Mouse (Mus musculus) forebrain, embryonic 10.5 days (tissue): ENCODE results near the gene Ank2. TPM values are rescaled to one million over a fixed set of nuclear protein-coding genes. Genes with fewer than 3 reads are reported as not detected.

Source experiments
- DNase-seq: peaks from one replicate; pipeline ENCODE4 v3.0.0-alpha.2; 2017; ENCODE audit warnings: low spot score; ENCODE audit errors: extremely low spot score
- H3K27ac ChIP-seq: fragments of 300-500 bp; sonication (generic); 2 replicates; pipeline ENCODE4 v1.5.1; 2016; ENCODE audit warnings: mild to moderate bottlenecking
- H3K27me3 ChIP-seq: fragments of 300-500 bp; sonication (generic); 2 replicates; pipeline ENCODE4 v1.6.1; 2016; ENCODE audit warnings: mild to moderate bottlenecking; ENCODE audit not compliant: poor library complexity, severe bottlenecking
- H3K36me3 ChIP-seq: fragments of 300-500 bp; sonication (generic); replicated peaks from 2 replicates; pipeline ENCODE4 v1.6.1; 2016; ENCODE audit warnings: mild to moderate bottlenecking, moderate library complexity
- H3K4me1 ChIP-seq: fragments of 300-500 bp; sonication (generic); 2 replicates; pipeline ENCODE4 v1.6.1; 2016
- H3K4me3 ChIP-seq: fragments of 300-500 bp; sonication (generic); 2 replicates; pipeline ENCODE4 v1.5.1; 2016; ENCODE audit warnings: mild to moderate bottlenecking, moderate library complexity
- H3K9me3 ChIP-seq: fragments of 300-500 bp; sonication (generic); 2 replicates; pipeline ENCODE4 v1.6.1; 2016; ENCODE audit warnings: mild to moderate bottlenecking, moderate library complexity
- WGBS: fragments of 180-500 bp; shearing (Covaris S2); methylation state at CpG from one replicate; pipeline ENCODE4 v1.1.7; 2016; 5-methylcytosine and 5-hydroxymethylcytosine counted together
- polyA plus RNA-seq: library from polyadenylated mRNA; unstranded; fragments of >200 nt; fragmentation: Nextera tagmentation; extraction: Ambion mirVana; gene quantifications from 2 replicates; pipeline ENCODE4 v1.2.1, GENCODE M21; 2016

The Ank2 gene
- polyA plus RNA-seq, 1 experiment from 2014 or later, result 36.3 TPM

- peak overlapping the region; percentile 44; the same call in 1 of the 2 replicates for H3K27ac ChIP-seq
- no peaks in the 10 kb centered on the region for H3K27me3 ChIP-seq
- H3K4me1 ChIP-seq, result peaks cover 8% of the 10 kb centered on the region
- no peaks in the 10 kb centered on the region for H3K9me3 ChIP-seq
- no peak for DNase-seq
- no peak overlapping the region for H3K4me3 ChIP-seq
- 49% methylated on average over 6 of the region's 6 CpGs for WGBS
- no peaks in the 10 kb centered on the region for H3K36me3 ChIP-seq
Measured at GRCm38 (mm10) chr3:127019109-127019508, 480.0 kb downstream of the Ank2 start.

- DNase-seq, result no peak
- Histone ChIP-seq H3K4me1 (peaks cover 8% of the 10 kb centered on the region), H3K4me3 (no peak overlapping the region), H3K36me3 (no peaks in the 10 kb centered on the region), H3K27me3 (no peaks in the 10 kb centered on the region), H3K27ac (no peak overlapping the region), H3K9me3 (no peaks in the 10 kb centered on the region)
- WGBS, result 87% methylated on average over 3 of the region's 3 CpGs
Measured at GRCm38 (mm10) chr3:127017523-127017922, 481.6 kb downstream of the Ank2 start.

GRCm38 (mm10) chr3:127015596-127015995, 483.6 kb downstream of the Ank2 start:
- Histone ChIP-seq H3K4me3 (no peak overlapping the region), H3K27ac (no peak overlapping the region), H3K36me3 (no peaks in the 10 kb centered on the region), H3K9me3 (no peaks in the 10 kb centered on the region), H3K4me1 (peaks cover 8% of the 10 kb centered on the region), H3K27me3 (no peaks in the 10 kb centered on the region)
- no peak for DNase-seq
- WGBS, result 91% methylated on average over 6 of the region's 6 CpGs

- WGBS, result 86% methylated on average over 6 of the region's 6 CpGs
- H3K27ac ChIP-seq, result no peak overlapping the region
- H3K4me3 ChIP-seq, result no peak overlapping the region
- no peaks in the 10 kb centered on the region for H3K9me3 ChIP-seq
- no peak for DNase-seq
- no peaks in the 10 kb centered on the region for H3K27me3 ChIP-seq
- peaks cover 8% of the 10 kb centered on the region for H3K4me1 ChIP-seq
- H3K36me3 ChIP-seq, result no peaks in the 10 kb centered on the region
Measured at GRCm38 (mm10) chr3:127015175-127015574, 484.0 kb downstream of the Ank2 start.

- no peaks in the 10 kb centered on the region for H3K36me3 ChIP-seq
- DNase-seq, result no peak
- no peaks in the 10 kb centered on the region for H3K9me3 ChIP-seq
- no peaks in the 10 kb centered on the region for H3K27me3 ChIP-seq
- H3K27ac ChIP-seq, result no peak overlapping the region
- H3K4me1 ChIP-seq, result peaks cover 2% of the 10 kb centered on the region
- WGBS, result 92% methylated on average over 4 of the region's 4 CpGs
- H3K4me3 ChIP-seq, result no peak overlapping the region
Measured at GRCm38 (mm10) chr3:127013976-127014375, 485.2 kb downstream of the Ank2 start.

GRCm38 (mm10) chr3:127012525-127012924, 486.6 kb downstream of the Ank2 start:
- Histone ChIP-seq H3K4me3 (no peak overlapping the region), H3K27ac (no peak overlapping the region), H3K9me3 (no peaks in the 10 kb centered on the region), H3K27me3 (no peaks in the 10 kb centered on the region), H3K36me3 (peaks cover 6% of the 10 kb centered on the region), H3K4me1 (no peaks in the 10 kb centered on the region)
- WGBS, result 61% methylated on average over 8 of the region's 8 CpGs
- no peak for DNase-seq

- no peak for DNase-seq
- Histone ChIP-seq H3K4me1 (no peaks in the 10 kb centered on the region), H3K27ac (no peak overlapping the region), H3K9me3 (no peaks in the 10 kb centered on the region), H3K27me3 (no peaks in the 10 kb centered on the region), H3K4me3 (no peak overlapping the region), H3K36me3 (peaks cover 7% of the 10 kb centered on the region)
- 89% methylated on average over 9 of the region's 9 CpGs for WGBS
Measured at GRCm38 (mm10) chr3:127005898-127006673, 493.1 kb downstream of the Ank2 start.

- 75% methylated on average over 9 of the region's 9 CpGs for WGBS
Measured at GRCm38 (mm10) chr3:127004860-127005633, 494.1 kb downstream of the Ank2 start.

GRCm38 (mm10) chr3:127003946-127004345, 495.2 kb downstream of the Ank2 start:
- WGBS, result 92% methylated on average over 11 of the region's 11 CpGs
- Histone ChIP-seq H3K9me3 (no peaks in the 10 kb centered on the region), H3K36me3 (peaks cover 7% of the 10 kb centered on the region), H3K4me1 (peaks cover 4% of the 10 kb centered on the region), H3K27ac (no peak overlapping the region), H3K27me3 (no peaks in the 10 kb centered on the region), H3K4me3 (no peak overlapping the region)
- DNase-seq, result no peak

More at GRCm38 (mm10) chr3:127004860-127005633, 494.1 kb downstream of the Ank2 start:
- no peaks in the 10 kb centered on the region for H3K4me1 ChIP-seq
- no peak overlapping the region for H3K27ac ChIP-seq
- no peaks in the 10 kb centered on the region for H3K27me3 ChIP-seq
- peaks cover 7% of the 10 kb centered on the region for H3K36me3 ChIP-seq
- no peak for DNase-seq
- no peaks in the 10 kb centered on the region for H3K9me3 ChIP-seq
- no peak overlapping the region for H3K4me3 ChIP-seq

GRCm38 (mm10) chr3:126998742-126999112, 500.4 kb downstream of the Ank2 start:
- peak; percentile 21 for DNase-seq

GRCm38 (mm10) chr3:126998008-126998741, 501.0 kb downstream of the Ank2 start:
- no peaks in the 10 kb centered on the region for H3K36me3 ChIP-seq
- H3K4me3 ChIP-seq, result peak overlapping the region; percentile 47
- 5% methylated on average over 12 of the region's 12 CpGs for WGBS
- H3K27ac ChIP-seq, result peak overlapping the region; percentile 88
- peaks cover 59% of the 10 kb centered on the region for H3K4me1 ChIP-seq
- no peaks in the 10 kb centered on the region for H3K27me3 ChIP-seq
- no peaks in the 10 kb centered on the region for H3K9me3 ChIP-seq
- DNase-seq, result peak; percentile 55

More at GRCm38 (mm10) chr3:126998742-126999112, 500.4 kb downstream of the Ank2 start:
- Histone ChIP-seq H3K4me3 (peak overlapping the region; percentile 47), H3K4me1 (peaks cover 55% of the 10 kb centered on the region), H3K27me3 (no peaks in the 10 kb centered on the region), H3K9me3 (no peaks in the 10 kb centered on the region), H3K27ac (peak overlapping the region; percentile 88), H3K36me3 (no peaks in the 10 kb centered on the region)
- 4% methylated on average over 8 of the region's 8 CpGs for WGBS

GRCm38 (mm10) chr3:126997391-126998007, 501.7 kb downstream of the Ank2 start:
- Histone ChIP-seq H3K4me3 (peak overlapping the region; percentile 47), H3K4me1 (peaks cover 62% of the 10 kb centered on the region), H3K27me3 (no peaks in the 10 kb centered on the region), H3K27ac (peak overlapping the region; percentile 88), H3K9me3 (no peaks in the 10 kb centered on the region), H3K36me3 (no peaks in the 10 kb centered on the region)
- WGBS, result 9% methylated on average over 17 of the region's 17 CpGs
- DNase-seq, result peak; percentile 57
